Mouse (Mus musculus) erythroblast, embryonic 14.5 days (primary cell): ENCODE results near the gene Ganc. TPM values are rescaled to one million over a fixed set of nuclear protein-coding genes. Genes with fewer than 3 reads are reported as not detected.

Source experiments
- H3K27me3 ChIP-seq: 2 replicates; pipeline ENCODE4 v1.6.1; 2012; ENCODE audit warnings: inconsistent platforms; ENCODE audit not compliant: control insufficient read depth
- H3K36me3 ChIP-seq: 2 replicates; pipeline ENCODE4 v1.6.1; 2012; ENCODE audit warnings: mild to moderate bottlenecking, inconsistent platforms; ENCODE audit not compliant: control insufficient read depth
- H3K4me1 ChIP-seq: 2 replicates; pipeline ENCODE4 v1.6.1; 2012; ENCODE audit warnings: inconsistent platforms; ENCODE audit not compliant: control insufficient read depth
- H3K4me3 ChIP-seq: replicated peaks from 2 replicates; pipeline ENCODE3; 2012; ENCODE audit warnings: moderate library complexity, mild to moderate bottlenecking, inconsistent platforms
- H3K9me3 ChIP-seq: 2 replicates; pipeline ENCODE4 v1.6.1; 2012; ENCODE audit warnings: low read length, inconsistent platforms, mixed read lengths; ENCODE audit not compliant: control insufficient read depth
- GATA1 ChIP-seq: IDR thresholded peaks from 2 replicates; pipeline ENCODE4 v1.6.1; 2012; ENCODE audit warnings: low read length, inconsistent platforms, mixed read lengths
- TAL1 ChIP-seq: IDR thresholded peaks from 3 replicates; pipeline ENCODE4 v1.6.1; 2012; ENCODE audit warnings: low read length, inconsistent platforms, mixed read lengths
- polyA plus RNA-seq: library from polyadenylated mRNA; stranded (reverse); fragments of >175 nt; gene quantifications from 2 replicates; pipeline ENCODE4 v1.2.3, GENCODE M21; 2012

The Ganc gene
- polyA plus RNA-seq, 1 experiment = 0.06 TPM

DNA sequence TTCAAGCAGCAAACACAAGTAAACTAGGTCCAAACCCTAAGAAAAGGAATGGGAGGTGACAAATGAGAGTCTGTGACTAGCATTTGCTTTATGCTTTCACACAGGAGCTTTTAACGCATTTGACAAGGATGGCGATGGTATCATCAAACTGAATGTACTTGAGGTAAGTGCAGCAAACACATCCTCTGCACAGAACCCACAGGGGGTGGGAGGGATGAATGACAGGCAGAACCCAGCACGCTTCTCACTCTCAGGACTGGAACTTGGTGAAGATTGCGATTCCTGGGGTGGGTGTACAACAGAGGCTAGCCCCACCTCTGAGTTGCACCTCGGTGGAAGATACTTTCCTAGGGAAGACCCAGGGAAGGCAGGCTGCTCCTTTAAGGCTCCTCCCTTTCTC is 100.3 kb downstream of the Ganc start:
- no peaks in the 10 kb centered on the region for H3K27me3 ChIP-seq
- H3K4me1 ChIP-seq = no peaks in the 10 kb centered on the region; the same call in 1 of the 2 replicates
- H3K36me3 ChIP-seq = peaks cover 14% of the 10 kb centered on the region
- no peaks in the 10 kb centered on the region for H3K9me3 ChIP-seq
- H3K4me3 ChIP-seq = no peak overlapping the region
- TF ChIP-seq TAL1 = no peak
- TF ChIP-seq GATA1 = no peak

Other genes starting within 250 kb of the Ganc start
- gene Ehd4, start 249.3 kb upstream of the Ganc start, polyA plus RNA-seq = 0.67 and 1.1 TPM in 2 replicates
- gene Pla2g4e, start 158.6 kb upstream of the Ganc start, polyA plus RNA-seq = 0.01 TPM in 1 of 2 replicates, not detected in the other
- gene Pla2g4d, start 114.7 kb upstream of the Ganc start, polyA plus RNA-seq = not detected in 2 replicates
- gene Pla2g4f, start 89.7 kb upstream of the Ganc start, polyA plus RNA-seq = not detected in 2 replicates
- 0.11 and 0.48 TPM in 2 replicates for gene Vps39, start 50.8 kb upstream of the Ganc start, polyA plus RNA-seq
- 0.14 and 0.19 TPM in 2 replicates for gene Tmem87a, start 217 bp downstream of the Ganc start, polyA plus RNA-seq
- gene Capn3, start 52.1 kb downstream of the Ganc start, polyA plus RNA-seq = not detected in 2 replicates
- gene Zfp106, start 159.9 kb downstream of the Ganc start, polyA plus RNA-seq = 0.30 and 0.44 TPM in 2 replicates
- 0.42 and 0.89 TPM in 2 replicates for gene Snap23, start 163.8 kb downstream of the Ganc start, polyA plus RNA-seq
- gene Haus2, start 205.5 kb downstream of the Ganc start, polyA plus RNA-seq = 0.15 and 0.17 TPM in 2 replicates
- 0.71 and 0.78 TPM in 2 replicates for gene Lrrc57, start 205.6 kb downstream of the Ganc start, polyA plus RNA-seq
- gene Stard9, start 225.2 kb downstream of the Ganc start, polyA plus RNA-seq = 0.04 and 0.12 TPM in 2 replicates